Mouse (Mus musculus): Measurements from ENCODE around the gene Mrps10.
"Not testable (repeated sequence)": the region's sequence is repeated elsewhere in the genome, so short reads cannot be mapped to it uniquely, and the experiment has no call there.

The Mrps10 gene

GRCm38 (mm10) chr17:47383266-47383665, 14.6 kb downstream of the Mrps10 start:
- DNase-seq, result no peak

- DNase-seq, result no peak
Measured at GRCm38 (mm10) chr17:47384064-47384463, 15.4 kb downstream of the Mrps10 start.

- DNase-seq, result no peak
Measured at GRCm38 (mm10) chr17:47385145-47385544, 16.5 kb downstream of the Mrps10 start, which contains the start of gene Guca1b. Guca1b (plus strand) TSS chr17:47385393.

- peak; percentile 70 to 80 for DNase-seq
Measured at GRCm38 (mm10) chr17:47386649-47387048, 18.0 kb downstream of the Mrps10 start.

- DNase-seq, result no peak
Measured at GRCm38 (mm10) chr17:47394223-47394869, 25.7 kb downstream of the Mrps10 start.

GRCm38 (mm10) chr17:47395376-47395913, 26.8 kb downstream of the Mrps10 start:
- DNase-seq, result peak; percentile 52 to 57

GRCm38 (mm10) chr17:47399091-47399490, 30.4 kb downstream of the Mrps10 start:
- no peak for DNase-seq

GRCm38 (mm10) chr17:47400451-47400850, 31.8 kb downstream of the Mrps10 start, which contains the start of gene Guca1a:
Guca1a (minus strand) TSS chr17:47400584.
- no peak for DNase-seq

GRCm38 (mm10) chr17:47407717-47408557, 39.2 kb downstream of the Mrps10 start:
- DNase-seq, result no peak

- DNase-seq, result peak; percentile 80 to 87
Measured at GRCm38 (mm10) chr17:47408558-47408898, 39.8 kb downstream of the Mrps10 start.

- DNase-seq, result peak; percentile 44 to 47
Measured at GRCm38 (mm10) chr17:47409897-47410861, 41.5 kb downstream of the Mrps10 start.

- no peak for DNase-seq
Measured at GRCm38 (mm10) chr17:47420195-47420594, 51.5 kb downstream of the Mrps10 start.

GRCm38 (mm10) chr17:47421566-47421965, 52.9 kb downstream of the Mrps10 start:
- DNase-seq, result no peak

- not testable (repeated sequence) for DNase-seq
Measured at GRCm38 (mm10) chr17:47422616-47423015, 53.9 kb downstream of the Mrps10 start.

- DNase-seq, result no peak
Measured at GRCm38 (mm10) chr17:47424186-47424585, 55.5 kb downstream of the Mrps10 start.

GRCm38 (mm10) chr17:47427316-47427715, 58.6 kb downstream of the Mrps10 start:
- no peak for DNase-seq

GRCm38 (mm10) chr17:47428831-47429304, 60.2 kb downstream of the Mrps10 start:
- no peak for DNase-seq

- peak in 1 of 2 experiments; percentile 21 for DNase-seq
Measured at GRCm38 (mm10) chr17:47430815-47431214, 62.1 kb downstream of the Mrps10 start.
